Mouse (Mus musculus) kidney, embryonic 16.5 days (tissue): ENCODE results near the gene Ccr1. TPM values are rescaled to one million over a fixed set of nuclear protein-coding genes. Genes with fewer than 3 reads are reported as not detected.
"Not testable (repeated sequence)": the region's sequence is repeated elsewhere in the genome, so short reads cannot be mapped to it uniquely, and the experiment has no call there.

Experiments
- ATAC-seq: fragments of 200-750 bp; cut with Nextera tagmentation; 2 replicates; pipeline ENCODE4 v1.8.0; 2017; ENCODE audit warnings: moderate TSS enrichment; ENCODE audit not compliant: low FRiP score, low TSS enrichment
- H3K27ac ChIP-seq: fragments of 300-500 bp; sonication (generic); 2 replicates; pipeline ENCODE4 v1.5.1; 2014; ENCODE audit warnings: low read length
- H3K27me3 ChIP-seq: fragments of 300-500 bp; sonication (generic); 2 replicates; pipeline ENCODE4 v1.6.1; 2014; ENCODE audit warnings: low read length, control low read depth, mixed read lengths; ENCODE audit not compliant: insufficient read depth
- H3K36me3 ChIP-seq: fragments of 300-500 bp; sonication (generic); 2 replicates; pipeline ENCODE4 v1.6.1; 2014; ENCODE audit warnings: low read length, control low read depth, mixed read lengths; ENCODE audit not compliant: insufficient read depth
- H3K4me1 ChIP-seq: fragments of 300-500 bp; sonication (generic); 2 replicates; pipeline ENCODE4 v1.6.1; 2014; ENCODE audit warnings: low read length, control low read depth, mixed read lengths; ENCODE audit not compliant: insufficient read depth
- H3K4me2 ChIP-seq: fragments of 300-500 bp; sonication (generic); replicated peaks from 2 replicates; pipeline ENCODE4 v1.6.1; 2014; ENCODE audit warnings: low read depth, low read length
- H3K4me3 ChIP-seq: fragments of 300-500 bp; sonication (generic); 2 replicates; pipeline ENCODE4 v1.5.1; 2014; ENCODE audit warnings: mild to moderate bottlenecking, low read length
- H3K9ac ChIP-seq: fragments of 300-500 bp; sonication (generic); replicated peaks from 2 replicates; pipeline ENCODE4 v1.6.1; 2014; ENCODE audit warnings: low read length
- H3K9me3 ChIP-seq: fragments of 300-500 bp; sonication (generic); 2 replicates; pipeline ENCODE4 v1.6.1; 2016; ENCODE audit warnings: low read length, control low read depth
- WGBS: fragments of 180-500 bp; shearing (Covaris S2); extraction: QIAGEN DNeasy Blood & Tissue Kit; methylation state at CpG from one replicate; pipeline ENCODE4 v1.1.7; 2014; 5-methylcytosine and 5-hydroxymethylcytosine counted together
- polyA plus RNA-seq: library from polyadenylated mRNA; unstranded; fragments of >200 nt; fragmentation: Nextera tagmentation; extraction: Ambion mirVana; gene quantifications from 2 replicates; pipeline ENCODE4 v1.2.1, GENCODE M21; 2015

Gene Ccr1
- polyA plus RNA-seq, 1 experiment from 2014 or later, result 2.5 TPM

- Histone ChIP-seq H3K9me3 (no peaks in the 10 kb centered on the region), H3K27me3 (no peaks in the 10 kb centered on the region), H3K36me3 (no peaks in the 10 kb centered on the region), H3K9ac (no peak overlapping the region), H3K4me3 (no peak overlapping the region), H3K27ac (no peak overlapping the region), H3K4me2 (no peak overlapping the region), H3K4me1 (no peaks in the 10 kb centered on the region)
- ATAC-seq, result no peak
Observed at GRCm38 (mm10) chr9:123984943-123985342, 16.5 kb upstream of the Ccr1 start.

- Histone ChIP-seq H3K27ac (no peak overlapping the region), H3K9me3 (no peaks in the 10 kb centered on the region), H3K9ac (no peak overlapping the region), H3K36me3 (no peaks in the 10 kb centered on the region), H3K27me3 (no peaks in the 10 kb centered on the region), H3K4me1 (no peaks in the 10 kb centered on the region), H3K4me3 (no peak overlapping the region), H3K4me2 (no peak overlapping the region)
- ATAC-seq, result no peak
- 86% methylated on average over 1 of the region's 1 CpGs for WGBS
Observed at GRCm38 (mm10) chr9:123982720-123983119, 14.2 kb upstream of the Ccr1 start.

- 76% methylated on average over 4 of the region's 4 CpGs for WGBS
- no peak overlapping the region for H3K4me3 ChIP-seq
- no peak for ATAC-seq
- no peaks in the 10 kb centered on the region for H3K4me1 ChIP-seq
- H3K4me2 ChIP-seq, result no peak overlapping the region
- H3K9me3 ChIP-seq, result no peaks in the 10 kb centered on the region
- no peaks in the 10 kb centered on the region for H3K27me3 ChIP-seq
- no peak overlapping the region for H3K27ac ChIP-seq
- no peaks in the 10 kb centered on the region for H3K36me3 ChIP-seq
- H3K9ac ChIP-seq, result no peak overlapping the region
Observed at GRCm38 (mm10) chr9:123981909-123982308, 13.4 kb upstream of the Ccr1 start.

- H3K9ac ChIP-seq, H3K4me3 ChIP-seq, H3K9me3 ChIP-seq, ATAC-seq, H3K36me3 ChIP-seq, H3K27ac ChIP-seq, H3K27me3 ChIP-seq, H3K4me2 ChIP-seq, H3K4me1 ChIP-seq: not testable (repeated sequence)
- WGBS, result no CpG with 5 or more reads among the region's 3 CpGs
Observed at GRCm38 (mm10) chr9:123980858-123981475, 12.5 kb upstream of the Ccr1 start.

- no peak for ATAC-seq
- Histone ChIP-seq H3K9ac (no peak within 1 kb of the TSS), H3K36me3 (no peaks in the 10 kb centered on the region), H3K4me2 (no peak within 1 kb of the TSS), H3K4me3 (no peak within 1 kb of the TSS), H3K4me1 (no peaks in the 10 kb centered on the region), H3K27ac (no peak within 1 kb of the TSS), H3K9me3 (no peaks in the 10 kb centered on the region), H3K27me3 (no peaks in the 10 kb centered on the region)
- WGBS, result 35% methylated on average over 1 of the region's 1 CpGs
Observed at GRCm38 (mm10) chr9:123978308-123978707, 9.8 kb upstream of the Ccr1 start, which contains the start of gene Ccr1l1. TSS of gene Ccr1l1 (minus strand) at chr9:123978408.

- ATAC-seq, result no peak
- H3K4me3 ChIP-seq, result no peak overlapping the region
- H3K36me3 ChIP-seq, result no peaks in the 10 kb centered on the region
- no peak overlapping the region for H3K27ac ChIP-seq
- no peaks in the 10 kb centered on the region for H3K27me3 ChIP-seq
- H3K4me2 ChIP-seq, result no peak overlapping the region
- H3K9me3 ChIP-seq, result no peaks in the 10 kb centered on the region
- H3K9ac ChIP-seq, result no peak overlapping the region
- H3K4me1 ChIP-seq, result no peaks in the 10 kb centered on the region
- 85% methylated on average over 9 of the region's 9 CpGs for WGBS
Observed at GRCm38 (mm10) chr9:123976876-123977663, 8.6 kb upstream of the Ccr1 start.

GRCm38 (mm10) chr9:123975630-123976029 lies 7.1 kb upstream of the Ccr1 start:
- Histone ChIP-seq H3K27ac (no peak overlapping the region), H3K36me3 (no peaks in the 10 kb centered on the region), H3K27me3 (no peaks in the 10 kb centered on the region), H3K9me3 (no peaks in the 10 kb centered on the region), H3K9ac (no peak overlapping the region), H3K4me3 (no peak overlapping the region), H3K4me1 (no peaks in the 10 kb centered on the region), H3K4me2 (no peak overlapping the region)
- no peak for ATAC-seq
- 73% methylated on average over 2 of the region's 2 CpGs for WGBS

- H3K27me3 ChIP-seq, ATAC-seq, H3K4me1 ChIP-seq, H3K36me3 ChIP-seq, H3K9me3 ChIP-seq, H3K4me3 ChIP-seq, H3K9ac ChIP-seq, H3K4me2 ChIP-seq, H3K27ac ChIP-seq: not testable (repeated sequence)
- 83% methylated on average over 1 of the region's 4 CpGs for WGBS
Observed at GRCm38 (mm10) chr9:123966858-123967495, 1.5 kb downstream of the Ccr1 start.

- no peaks in the 10 kb centered on the region for H3K9me3 ChIP-seq
- no peaks in the 10 kb centered on the region for H3K36me3 ChIP-seq
- H3K9ac ChIP-seq, result no peak overlapping the region
- H3K27ac ChIP-seq, result no peak overlapping the region
- no peak overlapping the region for H3K4me3 ChIP-seq
- H3K4me1 ChIP-seq, result no peaks in the 10 kb centered on the region
- no peak for ATAC-seq
- no peaks in the 10 kb centered on the region for H3K27me3 ChIP-seq
- 87% methylated on average over 3 of the region's 3 CpGs for WGBS
- H3K4me2 ChIP-seq, result no peak overlapping the region
Observed at GRCm38 (mm10) chr9:123964776-123965175, 3.7 kb downstream of the Ccr1 start.

- Histone ChIP-seq H3K9ac (no peak overlapping the region), H3K27me3 (no peaks in the 10 kb centered on the region), H3K36me3 (no peaks in the 10 kb centered on the region), H3K4me1 (no peaks in the 10 kb centered on the region), H3K9me3 (no peaks in the 10 kb centered on the region), H3K27ac (no peak overlapping the region), H3K4me3 (no peak overlapping the region), H3K4me2 (no peak overlapping the region)
- ATAC-seq, result no peak
- 81% methylated on average over 1 of the region's 1 CpGs for WGBS
Observed at GRCm38 (mm10) chr9:123960161-123960560, 8.3 kb downstream of the Ccr1 start.
